10 mouse cellular contexts compared by ENCODE assay signal in genomic region chr11:5314330-5314741, GRCm38 (mm10). TPM values are rescaled to one million over a fixed set of nuclear protein-coding genes. Genes with fewer than 3 reads are reported as not detected.
A peak's percentile ranks its signal among the peaks of the same experiment; 100 is the strongest.
DNase-seq lines count a peak whose midpoint lies in the region; ATAC-seq and TF ChIP-seq lines count a peak whose summit lies in the region.
"Had no signal": no experiment of that assay in that cellular context is flagged by ENCODE, and none has a peak within 500 bp of the region (broad histone marks: within the 10 kb centered on the region; RNA-seq: fewer than 3 reads in every experiment).

No protein-coding gene starts in this region.

- no peak for TF ChIP-seq POLR2A in olfactory bulb, adult 2 months (IDR thresholded peaks at IDR 0.05; ENCODE audit: insufficient read depth, low read depth, low read length)

- H3K4me3 ChIP-seq in lung, embryonic 15.5 days = no peak overlapping the region
- no peak overlapping the region for H3K4me3 ChIP-seq in limb, embryonic 10.5 days
- no peak overlapping the region for H3K4me3 ChIP-seq in olfactory bulb, adult 2 months (ENCODE audit: insufficient read depth, low read depth, low read length)

- WGBS in lung, embryonic 15.5 days = 44% methylated on average over 3 of the region's 3 CpGs
- 35% methylated on average over 3 of the region's 3 CpGs for WGBS in limb, embryonic 10.5 days
- WGBS in olfactory bulb, adult 2 months = 27% methylated on average over 3 of the region's 3 CpGs

- H3K27me3 ChIP-seq in lung, embryonic 15.5 days = no peaks in the 10 kb centered on the region
- no peaks in the 10 kb centered on the region for H3K27me3 ChIP-seq in limb, embryonic 10.5 days (ENCODE audit: low read depth, poor library complexity, severe bottlenecking)

- H3K4me2 ChIP-seq in lung, embryonic 15.5 days = no peak overlapping the region
- H3K4me2 ChIP-seq: heart, embryonic 11.5 days had no signal

- DNase-seq in cerebellum, postnatal 25 days = peak; percentile 42 to 46
- no peak for DNase-seq in cerebellum, postnatal 4 days (ENCODE audit: low spot score in 2 of 2)
- DNase-seq in lung, postnatal 36 days = no peak
- no peak for DNase-seq in limb, embryonic 10.5 days (ENCODE audit: low spot score)
- no peak for DNase-seq in thymus, postnatal 4 days
- no peak for DNase-seq in thymus, adult 18-20 months
- DNase-seq: liver had no signal

- no peaks in the 10 kb centered on the region for H3K9me3 ChIP-seq in lung, embryonic 15.5 days
- no peaks in the 10 kb centered on the region for H3K9me3 ChIP-seq in limb, embryonic 10.5 days (replicated peaks)

- no peak overlapping the region for H3K9ac ChIP-seq in lung, embryonic 15.5 days

- TF ChIP-seq CTCF in olfactory bulb, adult 2 months (IDR thresholded peaks at IDR 0.05; ENCODE audit: insufficient read depth, low read depth, low read length) = no peak

- ATAC-seq in lung, embryonic 15.5 days (ENCODE audit: borderline replicate concordance, extremely low read depth, low FRiP score, low TSS enrichment) = no peak

- peaks cover 26% of the 10 kb centered on the region for H3K4me1 ChIP-seq in lung, embryonic 15.5 days
- peaks cover 29% of the 10 kb centered on the region for H3K4me1 ChIP-seq in limb, embryonic 10.5 days
- peaks cover 22% of the 10 kb centered on the region for H3K4me1 ChIP-seq in olfactory bulb, adult 2 months (ENCODE audit: control insufficient read depth, insufficient read depth, low read length)

- 0 out of 2 replicates have a peak, but pooled peaks cover 2% of the 10 kb centered on the region for H3K36me3 ChIP-seq in lung, embryonic 15.5 days
- H3K36me3 ChIP-seq in limb, embryonic 10.5 days = no peaks in the 10 kb centered on the region

- H3K27ac ChIP-seq in lung, embryonic 15.5 days = peak overlapping the region; percentile 55
- peak overlapping the region; percentile 42; the same call in 1 of the 2 replicates for H3K27ac ChIP-seq in limb, embryonic 10.5 days
- peak overlapping the region; percentile 36 for H3K27ac ChIP-seq in olfactory bulb, adult 2 months (ENCODE audit: insufficient read depth, low read depth, low read length)

RNA-seq across cellular contexts. Expression of gene Kremen1, which starts 53.0 kb away (rescaled TPM):
- polyA plus RNA-seq in lung, embryonic 15.5 days (2015; fragmentation: Nextera tagmentation; extraction: Ambion mirVana) = 18.1 and 18.4 TPM in 2 replicates
- polyA plus RNA-seq in limb, embryonic 10.5 days (2016; fragmentation: Nextera tagmentation; extraction: Ambion mirVana) = 16.8 and 17.8 TPM in 2 replicates
- 126 TPM in 1 of 2 replicates, not detected in the other for polyA plus RNA-seq in olfactory bulb, adult 2 months (2012; ENCODE audit: insufficient read depth, insufficient read length, low replicate concordance, missing spikeins)

Comparison
In these comparisons a context has a peak if more than half of its experiments do, and no peak if none do; other contexts are left out.
1. DNase-seq: peak in cerebellum, postnatal 25 days (2 of 2); none in cerebellum, postnatal 4 days (0 of 2), lung, postnatal 36 days (single experiment), limb, embryonic 10.5 days (single experiment), thymus, postnatal 4 days (single experiment) and thymus, adult 18-20 months (0 of 2).
2. Peak in every context shown above with its lines, with median percentiles within 50 percentile points of each other: H3K27ac ChIP-seq.